Mouse (Mus musculus): ENCODE measurements around the gene Grip1. TPM values are rescaled to one million over a fixed set of nuclear protein-coding genes. Genes with fewer than 3 reads are reported as not detected.

The Grip1 gene
- polyA plus RNA-seq, 1 experiment from 2014 or later, result 1.2 TPM

- Histone ChIP-seq H3K9me3 (ENCODE audit: control insufficient read depth, low read length) (no peaks in the 10 kb centered on the region), H3K36me3 (ENCODE audit: control insufficient read depth, insufficient read depth, low read length) (no peaks in the 10 kb centered on the region), H3K4me3 (ENCODE audit: low read length) (no peak overlapping the region), H3K9ac (ENCODE audit: low read depth, low read length) (no peak overlapping the region), H3K4me2 (ENCODE audit: low read depth, low read length) (no peak overlapping the region), H3K4me1 (ENCODE audit: control insufficient read depth, insufficient read depth, low read length) (peaks cover 11% of the 10 kb centered on the region; the same call in 1 of the 2 replicates), H3K27me3 (replicated peaks; ENCODE audit: control insufficient read depth, insufficient read depth, low read length) (peaks cover 12% of the 10 kb centered on the region; the same call in 1 of the 2 replicates), H3K27ac (ENCODE audit: low read length) (no peak overlapping the region)
- ATAC-seq, result no peak
- WGBS, result 64% methylated on average over 5 of the region's 5 CpGs
Measured at GRCm38 (mm10) chr10:119693400-119693799, 239.8 kb downstream of the Grip1 start.

- H3K9me3 ChIP-seq (ENCODE audit: control insufficient read depth, low read length), result no peaks in the 10 kb centered on the region
- 53% methylated on average over 9 of the region's 9 CpGs for WGBS
- H3K9ac ChIP-seq (ENCODE audit: low read depth, low read length), result no peak overlapping the region
- no peak overlapping the region for H3K4me3 ChIP-seq (ENCODE audit: low read length)
- ATAC-seq, result no peak
- no peaks in the 10 kb centered on the region for H3K36me3 ChIP-seq (ENCODE audit: control insufficient read depth, insufficient read depth, low read length)
- H3K4me2 ChIP-seq (ENCODE audit: low read depth, low read length), result no peak overlapping the region
- no peak overlapping the region for H3K27ac ChIP-seq (ENCODE audit: low read length)
- H3K27me3 ChIP-seq (replicated peaks; ENCODE audit: control insufficient read depth, insufficient read depth, low read length), result peaks cover 3% of the 10 kb centered on the region; the same call in 1 of the 2 replicates
- H3K4me1 ChIP-seq (ENCODE audit: control insufficient read depth, insufficient read depth, low read length), result 0 out of 2 replicates have a peak, but pooled peaks cover 4% of the 10 kb centered on the region
Measured at GRCm38 (mm10) chr10:119697257-119697798, 243.7 kb downstream of the Grip1 start.

- Histone ChIP-seq H3K9me3 (ENCODE audit: control insufficient read depth, low read length) (no peaks in the 10 kb centered on the region), H3K4me2 (ENCODE audit: low read depth, low read length) (no peak overlapping the region), H3K9ac (ENCODE audit: low read depth, low read length) (no peak overlapping the region), H3K4me3 (ENCODE audit: low read length) (no peak overlapping the region), H3K4me1 (ENCODE audit: control insufficient read depth, insufficient read depth, low read length) (no peaks in the 10 kb centered on the region), H3K36me3 (ENCODE audit: control insufficient read depth, insufficient read depth, low read length) (no peaks in the 10 kb centered on the region), H3K27me3 (replicated peaks; ENCODE audit: control insufficient read depth, insufficient read depth, low read length) (no peaks in the 10 kb centered on the region), H3K27ac (ENCODE audit: low read length) (no peak overlapping the region)
- ATAC-seq, result no peak
- 49% methylated on average over 4 of the region's 4 CpGs for WGBS
Measured at GRCm38 (mm10) chr10:119705348-119705747, 251.7 kb downstream of the Grip1 start.

- no peaks in the 10 kb centered on the region for H3K9me3 ChIP-seq (ENCODE audit: control insufficient read depth, low read length)
- H3K9ac ChIP-seq (ENCODE audit: low read depth, low read length), result no peak overlapping the region
- H3K27ac ChIP-seq (ENCODE audit: low read length), result no peak overlapping the region
- H3K4me2 ChIP-seq (ENCODE audit: low read depth, low read length), result no peak overlapping the region
- no peaks in the 10 kb centered on the region for H3K27me3 ChIP-seq (replicated peaks; ENCODE audit: control insufficient read depth, insufficient read depth, low read length)
- no peak overlapping the region for H3K4me3 ChIP-seq (ENCODE audit: low read length)
- no peaks in the 10 kb centered on the region for H3K4me1 ChIP-seq (ENCODE audit: control insufficient read depth, insufficient read depth, low read length)
- 79% methylated on average over 4 of the region's 4 CpGs for WGBS
- ATAC-seq, result no peak
- H3K36me3 ChIP-seq (ENCODE audit: control insufficient read depth, insufficient read depth, low read length), result no peaks in the 10 kb centered on the region
Measured at GRCm38 (mm10) chr10:119706281-119706680, 252.7 kb downstream of the Grip1 start.

GRCm38 (mm10) chr10:119706983-119707382 lies 253.4 kb downstream of the Grip1 start:
- no peak for ATAC-seq
- no peaks in the 10 kb centered on the region for H3K9me3 ChIP-seq (ENCODE audit: control insufficient read depth, low read length)
- H3K27me3 ChIP-seq (replicated peaks; ENCODE audit: control insufficient read depth, insufficient read depth, low read length), result no peaks in the 10 kb centered on the region
- no peak overlapping the region for H3K4me3 ChIP-seq (ENCODE audit: low read length)
- no peaks in the 10 kb centered on the region for H3K4me1 ChIP-seq (ENCODE audit: control insufficient read depth, insufficient read depth, low read length)
- no peaks in the 10 kb centered on the region for H3K36me3 ChIP-seq (ENCODE audit: control insufficient read depth, insufficient read depth, low read length)
- WGBS, result 93% methylated on average over 10 of the region's 10 CpGs
- H3K27ac ChIP-seq (ENCODE audit: low read length), result no peak overlapping the region
- H3K4me2 ChIP-seq (ENCODE audit: low read depth, low read length), result no peak overlapping the region
- H3K9ac ChIP-seq (ENCODE audit: low read depth, low read length), result no peak overlapping the region

- H3K9ac ChIP-seq (ENCODE audit: low read depth, low read length), result no peak overlapping the region
- no peaks in the 10 kb centered on the region for H3K4me1 ChIP-seq (ENCODE audit: control insufficient read depth, insufficient read depth, low read length)
- 49% methylated on average over 3 of the region's 3 CpGs for WGBS
- no peaks in the 10 kb centered on the region for H3K27me3 ChIP-seq (replicated peaks; ENCODE audit: control insufficient read depth, insufficient read depth, low read length)
- no peak overlapping the region for H3K4me3 ChIP-seq (ENCODE audit: low read length)
- no peaks in the 10 kb centered on the region for H3K36me3 ChIP-seq (ENCODE audit: control insufficient read depth, insufficient read depth, low read length)
- H3K9me3 ChIP-seq (ENCODE audit: control insufficient read depth, low read length), result no peaks in the 10 kb centered on the region
- H3K27ac ChIP-seq (ENCODE audit: low read length), result no peak overlapping the region
- ATAC-seq, result no peak
- H3K4me2 ChIP-seq (ENCODE audit: low read depth, low read length), result no peak overlapping the region
Measured at GRCm38 (mm10) chr10:119721887-119722286, 268.3 kb downstream of the Grip1 start.

GRCm38 (mm10) chr10:119722471-119722870 lies 268.8 kb downstream of the Grip1 start:
- 31% methylated on average over 2 of the region's 2 CpGs for WGBS
- Histone ChIP-seq H3K4me1 (ENCODE audit: control insufficient read depth, insufficient read depth, low read length) (no peaks in the 10 kb centered on the region), H3K4me2 (ENCODE audit: low read depth, low read length) (no peak overlapping the region), H3K4me3 (ENCODE audit: low read length) (no peak overlapping the region), H3K36me3 (ENCODE audit: control insufficient read depth, insufficient read depth, low read length) (no peaks in the 10 kb centered on the region), H3K27me3 (replicated peaks; ENCODE audit: control insufficient read depth, insufficient read depth, low read length) (no peaks in the 10 kb centered on the region), H3K9ac (ENCODE audit: low read depth, low read length) (no peak overlapping the region), H3K9me3 (ENCODE audit: control insufficient read depth, low read length) (no peaks in the 10 kb centered on the region), H3K27ac (ENCODE audit: low read length) (no peak overlapping the region)
- ATAC-seq, result no peak

- Histone ChIP-seq H3K9me3 (ENCODE audit: control insufficient read depth, low read length) (no peaks in the 10 kb centered on the region), H3K27ac (ENCODE audit: low read length) (no peak overlapping the region), H3K9ac (ENCODE audit: low read depth, low read length) (no peak overlapping the region), H3K27me3 (replicated peaks; ENCODE audit: control insufficient read depth, insufficient read depth, low read length) (no peaks in the 10 kb centered on the region), H3K4me2 (ENCODE audit: low read depth, low read length) (no peak overlapping the region), H3K4me1 (ENCODE audit: control insufficient read depth, insufficient read depth, low read length) (no peaks in the 10 kb centered on the region), H3K4me3 (ENCODE audit: low read length) (no peak overlapping the region), H3K36me3 (ENCODE audit: control insufficient read depth, insufficient read depth, low read length) (no peaks in the 10 kb centered on the region)
- no peak for ATAC-seq
- WGBS, result 71% methylated on average over 9 of the region's 9 CpGs
Measured at GRCm38 (mm10) chr10:119723671-119724070, 270.0 kb downstream of the Grip1 start.

- Histone ChIP-seq H3K36me3 (ENCODE audit: control insufficient read depth, insufficient read depth, low read length) (no peaks in the 10 kb centered on the region), H3K27ac (ENCODE audit: low read length) (no peak overlapping the region), H3K9me3 (ENCODE audit: control insufficient read depth, low read length) (no peaks in the 10 kb centered on the region), H3K4me2 (ENCODE audit: low read depth, low read length) (no peak overlapping the region), H3K4me1 (ENCODE audit: control insufficient read depth, insufficient read depth, low read length) (no peaks in the 10 kb centered on the region), H3K9ac (ENCODE audit: low read depth, low read length) (no peak overlapping the region), H3K27me3 (replicated peaks; ENCODE audit: control insufficient read depth, insufficient read depth, low read length) (no peaks in the 10 kb centered on the region), H3K4me3 (ENCODE audit: low read length) (no peak overlapping the region)
- ATAC-seq, result no peak
- WGBS, result 65% methylated on average over 5 of the region's 5 CpGs
Measured at GRCm38 (mm10) chr10:119725363-119725762, 271.7 kb downstream of the Grip1 start.

- Histone ChIP-seq H3K4me2 (ENCODE audit: low read depth, low read length) (no peak overlapping the region), H3K9me3 (ENCODE audit: control insufficient read depth, low read length) (no peaks in the 10 kb centered on the region), H3K36me3 (ENCODE audit: control insufficient read depth, insufficient read depth, low read length) (no peaks in the 10 kb centered on the region), H3K9ac (ENCODE audit: low read depth, low read length) (no peak overlapping the region), H3K4me1 (ENCODE audit: control insufficient read depth, insufficient read depth, low read length) (no peaks in the 10 kb centered on the region), H3K27ac (ENCODE audit: low read length) (no peak overlapping the region), H3K27me3 (replicated peaks; ENCODE audit: control insufficient read depth, insufficient read depth, low read length) (no peaks in the 10 kb centered on the region), H3K4me3 (ENCODE audit: low read length) (no peak overlapping the region)
- ATAC-seq, result no peak
- 73% methylated on average over 7 of the region's 7 CpGs for WGBS
Measured at GRCm38 (mm10) chr10:119725966-119726365, 272.3 kb downstream of the Grip1 start.

Data from intestine, embryonic 16.5 days (tissue).